Mouse (Mus musculus) myocyte (in vitro differentiated cells): ENCODE data around the gene Tmed10. TPM values are rescaled to one million over a fixed set of nuclear protein-coding genes. Genes with fewer than 3 reads are reported as not detected.

Experiments
- H3K27me3 ChIP-seq: one replicate; pipeline ENCODE4 v1.6.1; 2011; ENCODE audit not compliant: control insufficient read depth, insufficient read depth, insufficient read length
- H3K36me3 ChIP-seq: one replicate; pipeline ENCODE4 v1.6.1; 2011; ENCODE audit not compliant: control insufficient read depth, insufficient read depth
- H3K4me2 ChIP-seq: one replicate; pipeline ENCODE4 v1.6.1; 2011; ENCODE audit warnings: low read depth, control low read depth
- H3K4me3 ChIP-seq: one replicate; pipeline ENCODE4 v1.5.1; 2011; ENCODE audit warnings: mild to moderate bottlenecking, control low read depth, moderate library complexity
- H3K79me2 ChIP-seq: one replicate; pipeline ENCODE4 v1.6.1; 2011; ENCODE audit not compliant: control insufficient read depth, insufficient read depth
- H3ac ChIP-seq: one replicate; pipeline ENCODE4 v1.6.1; 2011; ENCODE audit not compliant: control insufficient read depth, insufficient read length
- CEBPB ChIP-seq: IDR thresholded peaks from 2 replicates; pipeline ENCODE4 v1.6.1; 2011; ENCODE audit warnings: mild to moderate bottlenecking, moderate library complexity; ENCODE audit not compliant: poor library complexity, insufficient read depth, severe bottlenecking
- E2F4 ChIP-seq: IDR thresholded peaks from one replicate; pipeline ENCODE4 v1.6.1; 2011; ENCODE audit warnings: mild to moderate bottlenecking, control low read depth, moderate library complexity; ENCODE audit not compliant: insufficient read depth
- MAX ChIP-seq: IDR thresholded peaks from one replicate; pipeline ENCODE4 v1.6.1; 2011; ENCODE audit warnings: low read depth, mild to moderate bottlenecking, control low read depth
- MYOD1 ChIP-seq, 3 experiments: IDR thresholded peaks; one replicate each; pipeline ENCODE4 v1.6.1; 2011; ENCODE audit warnings: control low read depth in 2 of 3, low read depth in 2 of 3, mild to moderate bottlenecking in 2 of 3, moderate library complexity in 1 of 3; ENCODE audit not compliant: insufficient read length in 2 of 3, control insufficient read depth in 1 of 3
- MYOG ChIP-seq, 3 experiments: IDR thresholded peaks; one replicate each; pipeline ENCODE4 v1.6.1; 2011; ENCODE audit warnings: control low read depth in 2 of 3, low read depth in 2 of 3, mild to moderate bottlenecking in 2 of 3; ENCODE audit not compliant: insufficient read length in 2 of 3, control insufficient read depth in 1 of 3, insufficient read depth in 1 of 3
- POLR2A ChIP-seq: IDR thresholded peaks from one replicate; pipeline ENCODE4 v1.6.1; 2011; ENCODE audit warnings: low read depth, mild to moderate bottlenecking, control low read depth, moderate library complexity; ENCODE audit not compliant: insufficient read length
- POLR2AphosphoS2 ChIP-seq: IDR thresholded peaks from one replicate; pipeline ENCODE4 v1.6.1; 2011; ENCODE audit warnings: low read depth, control low read depth; ENCODE audit not compliant: insufficient read length
- REST ChIP-seq: IDR thresholded peaks from one replicate; pipeline ENCODE4 v1.6.1; 2011; ENCODE audit warnings: mild to moderate bottlenecking, control low read depth, moderate library complexity; ENCODE audit not compliant: insufficient read depth, insufficient read length
- SRF ChIP-seq: IDR thresholded peaks from one replicate; pipeline ENCODE4 v1.6.1; 2011; ENCODE audit warnings: low read depth; ENCODE audit not compliant: control insufficient read depth, insufficient read length
- TCF12 ChIP-seq: IDR thresholded peaks from one replicate; pipeline ENCODE4 v1.6.1; 2011; ENCODE audit warnings: mild to moderate bottlenecking, control low read depth; ENCODE audit not compliant: poor library complexity, insufficient read depth, severe bottlenecking
- TCF3 ChIP-seq: IDR thresholded peaks from one replicate; pipeline ENCODE4 v1.6.1; 2011; ENCODE audit warnings: low read depth, control low read depth; ENCODE audit not compliant: insufficient read length
- USF1 ChIP-seq: IDR thresholded peaks from one replicate; pipeline ENCODE4 v1.6.1; 2011; ENCODE audit warnings: low read depth, mild to moderate bottlenecking, control low read depth, moderate library complexity
- polyA plus RNA-seq: library from polyadenylated mRNA; unstranded; fragments of >200 nt; fragmentation: generic; extraction: Trizol; gene quantifications from one replicate; pipeline ENCODE4 v1.2.1, GENCODE M21; 2012; ENCODE audit warnings: missing spikeins

The Tmed10 gene
- polyA plus RNA-seq, 1 experiment: 193 TPM

- Histone ChIP-seq H3ac (no peak overlapping the region), H3K4me3 (no peak overlapping the region), H3K36me3 (no peaks in the 10 kb centered on the region), H3K79me2 (no peaks in the 10 kb centered on the region), H3K27me3 (no peaks in the 10 kb centered on the region), H3K4me2 (no peak overlapping the region)
- no peak for TF ChIP-seq MYOD1 (IDR thresholded peaks at IDR 0.05; ENCODE audit: control insufficient read depth in 1 of 3, insufficient read length in 2 of 3, low read depth in 2 of 3)
- no peak for TF ChIP-seq E2F4
- TF ChIP-seq TCF3: no peak
- no peak for TF ChIP-seq USF1
- no peak for TF ChIP-seq REST
- TF ChIP-seq CEBPB: no peak
- no peak for TF ChIP-seq TCF12
- no peak for TF ChIP-seq MYOG (IDR thresholded peaks at IDR 0.05; ENCODE audit: control insufficient read depth in 1 of 3, insufficient read depth in 1 of 3, insufficient read length in 2 of 3, low read depth in 2 of 3)
- no peak for TF ChIP-seq MAX
- TF ChIP-seq SRF: no peak
- TF ChIP-seq POLR2A: no peak
- TF ChIP-seq POLR2AphosphoS2: no peak
These were observed 11.3 kb upstream of the Tmed10 start for GRCm38 (mm10) chr12:85385995-85386375.

- no peak overlapping the region for H3K4me3 ChIP-seq
- no peaks in the 10 kb centered on the region for H3K27me3 ChIP-seq
- H3K36me3 ChIP-seq: no peaks in the 10 kb centered on the region
- H3ac ChIP-seq: no peak overlapping the region
- TF ChIP-seq MYOD1 (IDR thresholded peaks at IDR 0.05; ENCODE audit: control insufficient read depth in 1 of 3, insufficient read length in 2 of 3, low read depth in 2 of 3): no peak
- no peak for TF ChIP-seq MYOG (IDR thresholded peaks at IDR 0.05; ENCODE audit: control insufficient read depth in 1 of 3, insufficient read depth in 1 of 3, insufficient read length in 2 of 3, low read depth in 2 of 3)
- no peak for TF ChIP-seq POLR2AphosphoS2
- TF ChIP-seq CEBPB: no peak
- TF ChIP-seq E2F4: no peak
- TF ChIP-seq MAX: no peak
- no peak for TF ChIP-seq SRF
- TF ChIP-seq REST: no peak
- TF ChIP-seq USF1: no peak
- TF ChIP-seq TCF12: no peak
- H3K4me2 ChIP-seq: no peak overlapping the region
- H3K79me2 ChIP-seq: no peaks in the 10 kb centered on the region
These were observed 10.8 kb upstream of the Tmed10 start for GRCm38 (mm10) chr12:85385329-85385994.

DNA sequence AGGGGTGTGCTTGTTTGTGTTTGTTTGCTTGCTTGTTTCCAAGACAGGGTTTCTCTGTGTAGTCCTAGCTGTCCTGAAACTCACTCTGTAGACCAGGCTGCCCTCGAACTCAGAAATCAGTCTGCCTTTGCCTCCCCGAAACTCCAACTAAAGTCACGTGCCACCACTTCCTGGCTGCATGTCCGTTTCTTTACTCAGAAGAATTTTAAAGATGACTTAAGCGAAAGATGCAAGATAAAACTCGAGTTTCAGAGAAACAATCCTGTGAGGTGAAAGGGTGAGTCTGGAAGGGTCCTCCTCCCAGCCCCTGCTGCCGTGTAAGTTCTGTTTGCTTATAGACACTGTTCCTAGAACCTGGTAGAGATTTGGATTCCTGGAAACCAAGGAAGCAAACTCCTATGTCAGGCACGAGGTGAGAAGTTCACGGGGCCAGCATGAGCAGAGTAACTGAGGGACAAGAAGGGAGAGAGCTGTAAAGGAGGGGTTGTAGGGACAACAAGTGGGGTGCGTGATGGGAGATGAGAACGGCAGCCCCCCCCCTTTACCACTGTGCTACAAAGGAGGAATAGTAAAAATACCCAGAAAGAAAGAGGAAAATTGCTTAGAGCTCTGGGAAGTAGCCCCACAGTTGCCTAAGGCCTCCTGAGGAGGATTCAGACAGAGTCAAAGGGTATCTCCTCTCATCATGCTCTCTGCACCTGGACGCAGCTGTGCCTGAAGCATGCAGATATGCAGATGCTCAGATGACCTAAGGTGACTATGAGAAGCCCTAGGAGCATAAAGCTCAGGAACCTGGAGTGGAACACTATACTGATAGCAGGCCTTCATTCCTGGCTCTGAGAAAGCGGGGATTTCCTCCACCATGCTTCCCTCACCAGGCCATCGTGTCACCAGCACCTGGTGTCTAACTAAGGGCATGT is 8.4 kb upstream of the Tmed10 start:
- H3K27me3 ChIP-seq: no peaks in the 10 kb centered on the region
- H3ac ChIP-seq: no peak overlapping the region
- no peak overlapping the region for H3K4me2 ChIP-seq
- no peaks in the 10 kb centered on the region for H3K79me2 ChIP-seq
- no peak overlapping the region for H3K4me3 ChIP-seq
- no peaks in the 10 kb centered on the region for H3K36me3 ChIP-seq
- no peak for TF ChIP-seq E2F4

GRCm38 (mm10) chr12:85381570-85381969 is 6.9 kb upstream of the Tmed10 start:
- no peak for TF ChIP-seq USF1
- TF ChIP-seq REST: no peak
- TF ChIP-seq MYOD1 (IDR thresholded peaks at IDR 0.05; ENCODE audit: control insufficient read depth in 1 of 3, insufficient read length in 2 of 3, low read depth in 2 of 3): no peak
- TF ChIP-seq E2F4: no peak
- TF ChIP-seq MYOG (IDR thresholded peaks at IDR 0.05; ENCODE audit: control insufficient read depth in 1 of 3, insufficient read depth in 1 of 3, insufficient read length in 2 of 3, low read depth in 2 of 3): no peak
- H3K79me2 ChIP-seq: no peaks in the 10 kb centered on the region

DNA sequence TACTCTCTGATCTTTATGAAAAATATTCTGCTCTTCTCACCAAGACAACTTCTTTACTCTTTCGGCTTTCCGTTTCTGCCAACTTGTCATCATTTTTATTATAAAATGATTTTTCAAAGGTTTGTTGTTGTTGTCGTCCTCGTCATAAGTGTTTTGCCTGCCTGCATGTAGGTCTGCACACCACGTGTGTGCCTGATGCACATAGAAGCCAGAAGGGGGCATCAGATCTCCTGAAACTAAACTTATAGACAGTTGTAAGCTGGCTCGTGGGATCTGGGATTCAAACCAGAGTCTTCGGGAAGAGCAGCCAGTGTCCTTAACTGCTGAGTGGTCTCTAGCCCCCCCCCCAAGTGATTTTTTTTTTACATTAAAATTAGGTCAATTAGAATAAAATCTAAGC is 6.3 kb upstream of the Tmed10 start:
- H3K27me3 ChIP-seq: no peaks in the 10 kb centered on the region
- no peak overlapping the region for H3ac ChIP-seq
- H3K36me3 ChIP-seq: no peaks in the 10 kb centered on the region
- TF ChIP-seq TCF3: no peak
- TF ChIP-seq USF1: no peak
- no peak for TF ChIP-seq E2F4
- no peak for TF ChIP-seq CEBPB
- H3K4me3 ChIP-seq: no peak overlapping the region
- H3K4me2 ChIP-seq: no peak overlapping the region
- no peaks in the 10 kb centered on the region for H3K79me2 ChIP-seq

More at GRCm38 (mm10) chr12:85381570-85381969, 6.9 kb upstream of the Tmed10 start:
- H3K27me3 ChIP-seq: no peaks in the 10 kb centered on the region
- H3K4me3 ChIP-seq: no peak overlapping the region
- no peak overlapping the region for H3K4me2 ChIP-seq
- no peaks in the 10 kb centered on the region for H3K36me3 ChIP-seq
- no peak overlapping the region for H3ac ChIP-seq
